In the genomic region with DNA sequence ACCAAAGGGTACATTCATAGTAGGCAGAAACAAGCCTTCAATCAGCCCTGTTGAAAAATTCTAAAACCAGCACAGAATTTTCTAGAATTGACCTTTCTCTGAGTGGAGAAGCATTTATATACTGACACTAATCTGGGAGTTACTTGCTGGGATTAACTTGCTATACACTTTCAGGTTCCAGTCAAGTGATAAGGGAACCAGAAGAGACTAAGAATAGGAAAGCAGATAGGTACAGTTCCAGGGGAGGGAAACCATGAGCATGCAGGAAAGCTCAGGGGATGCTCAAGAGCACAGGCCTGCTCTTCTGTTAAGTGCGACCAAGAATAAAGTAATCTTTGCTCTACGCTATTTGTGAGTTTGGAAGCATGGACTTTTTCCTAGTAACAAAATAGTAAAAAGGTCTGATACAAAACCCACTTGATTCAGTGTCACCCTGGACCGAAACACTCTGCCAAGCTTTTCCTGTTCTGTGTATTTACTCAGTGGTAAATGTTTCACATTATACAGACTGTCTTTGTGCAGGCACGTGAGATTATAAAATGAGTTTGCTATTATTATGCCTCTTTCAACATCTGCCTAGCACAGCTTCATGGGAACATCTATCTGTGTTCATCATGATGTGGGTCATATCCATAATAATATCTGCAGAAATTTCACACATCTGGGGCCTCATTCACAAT, we compare ENCODE assay signal across 24 mouse cellular contexts.
A peak's percentile ranks its signal among the peaks of the same experiment; 100 is the strongest.
DNase-seq lines count a peak whose midpoint lies in the region; ATAC-seq and TF ChIP-seq lines count a peak whose summit lies in the region.
"Had no signal": no experiment of that assay in that cellular context is flagged by ENCODE, and none has a peak within 500 bp of the region (broad histone marks: within the 10 kb centered on the region; RNA-seq: fewer than 3 reads in every experiment).

No protein-coding gene starts in this region.

- no peaks in the 10 kb centered on the region for H3K36me3 ChIP-seq in intestine, embryonic 14.5 days (ENCODE audit: control insufficient read depth, insufficient read depth, low read length)
- H3K36me3 ChIP-seq in intestine, postnatal 0 days (ENCODE audit: control insufficient read depth, insufficient read depth), result no peaks in the 10 kb centered on the region
- H3K36me3 ChIP-seq in intestine, embryonic 15.5 days, result no peaks in the 10 kb centered on the region
- H3K36me3 ChIP-seq in hindbrain, embryonic 16.5 days (ENCODE audit: control insufficient read depth, insufficient read depth, low read length), result no peaks in the 10 kb centered on the region
- H3K36me3 ChIP-seq: embryonic facial prominence, embryonic 10.5 days; embryonic facial prominence, embryonic 12.5 days; forebrain, embryonic 15.5 days; G1E had no signal

- no peak overlapping the region for H3K9ac ChIP-seq in intestine, embryonic 14.5 days (ENCODE audit: low read length)
- no peak overlapping the region for H3K9ac ChIP-seq in intestine, postnatal 0 days (ENCODE audit: low read depth, low read length)
- H3K9ac ChIP-seq in intestine, embryonic 15.5 days, result no peak overlapping the region
- no peak overlapping the region for H3K9ac ChIP-seq in hindbrain, embryonic 16.5 days (ENCODE audit: low read depth, low read length)
- H3K9ac ChIP-seq: embryonic facial prominence, embryonic 12.5 days; forebrain, embryonic 13.5 days; forebrain, embryonic 15.5 days had no signal

- no peaks in the 10 kb centered on the region for H3K27me3 ChIP-seq in intestine, embryonic 14.5 days (replicated peaks; ENCODE audit: control insufficient read depth, insufficient read depth, low read length)
- no peaks in the 10 kb centered on the region for H3K27me3 ChIP-seq in intestine, postnatal 0 days (replicated peaks; ENCODE audit: control insufficient read depth, insufficient read depth, low read length)
- no peaks in the 10 kb centered on the region for H3K27me3 ChIP-seq in intestine, embryonic 15.5 days (replicated peaks)
- H3K27me3 ChIP-seq in hindbrain, embryonic 16.5 days (replicated peaks; ENCODE audit: control insufficient read depth, insufficient read depth, low read length), result no peaks in the 10 kb centered on the region
- H3K27me3 ChIP-seq: CH12.LX; embryonic facial prominence, embryonic 12.5 days; forebrain, embryonic 13.5 days; forebrain, embryonic 15.5 days; Patski had no signal

- no peak overlapping the region for H3K4me3 ChIP-seq in intestine, embryonic 14.5 days (ENCODE audit: low read depth, low read length)
- no peak overlapping the region for H3K4me3 ChIP-seq in intestine, postnatal 0 days (ENCODE audit: low read depth, low read length)
- H3K4me3 ChIP-seq in intestine, embryonic 15.5 days (replicated peaks), result no peak overlapping the region
- no peak overlapping the region for H3K4me3 ChIP-seq in hindbrain, embryonic 16.5 days (ENCODE audit: low read length)
- H3K4me3 ChIP-seq: embryonic facial prominence, embryonic 10.5 days; embryonic facial prominence, embryonic 12.5 days; forebrain, embryonic 13.5 days; forebrain, embryonic 15.5 days had no signal

- H3K4me1 ChIP-seq in intestine, embryonic 14.5 days (replicated peaks; ENCODE audit: control insufficient read depth, insufficient read depth, low read length), result no peaks in the 10 kb centered on the region
- H3K4me1 ChIP-seq in intestine, postnatal 0 days (replicated peaks; ENCODE audit: control insufficient read depth, insufficient read depth, low read length), result no peaks in the 10 kb centered on the region
- H3K4me1 ChIP-seq in intestine, embryonic 15.5 days (replicated peaks), result no peaks in the 10 kb centered on the region
- no peaks in the 10 kb centered on the region for H3K4me1 ChIP-seq in hindbrain, embryonic 16.5 days (ENCODE audit: control insufficient read depth, insufficient read depth, low read depth, low read length)
- H3K4me1 ChIP-seq: embryonic facial prominence, embryonic 10.5 days; embryonic facial prominence, embryonic 12.5 days; forebrain, embryonic 13.5 days; forebrain, embryonic 15.5 days had no signal

- 70% methylated on average over 4 of the region's 4 CpGs for WGBS in intestine, embryonic 14.5 days
- 39% methylated on average over 4 of the region's 4 CpGs for WGBS in intestine, postnatal 0 days
- WGBS in intestine, embryonic 15.5 days, result 60% methylated on average over 4 of the region's 4 CpGs
- 23% methylated on average over 4 of the region's 4 CpGs for WGBS in large intestine, adult 2 months
- 85% methylated on average over 4 of the region's 4 CpGs for WGBS in hindbrain, embryonic 16.5 days

- no peak overlapping the region for H3K27ac ChIP-seq in intestine, embryonic 14.5 days (ENCODE audit: low read depth)
- H3K27ac ChIP-seq in intestine, postnatal 0 days (ENCODE audit: low read depth, low read length), result no peak overlapping the region
- no peak overlapping the region for H3K27ac ChIP-seq in intestine, embryonic 15.5 days
- H3K27ac ChIP-seq in hindbrain, embryonic 16.5 days (ENCODE audit: low read depth, low read length), result no peak overlapping the region
- H3K27ac ChIP-seq: embryonic facial prominence, embryonic 10.5 days; embryonic facial prominence, embryonic 12.5 days; forebrain, embryonic 13.5 days; forebrain, embryonic 15.5 days had no signal

- H3K4me2 ChIP-seq in intestine, embryonic 14.5 days (ENCODE audit: low read length), result no peak overlapping the region
- H3K4me2 ChIP-seq in intestine, postnatal 0 days (replicated peaks; ENCODE audit: low read depth), result no peak overlapping the region
- H3K4me2 ChIP-seq in intestine, embryonic 15.5 days (replicated peaks), result no peak overlapping the region
- H3K4me2 ChIP-seq in hindbrain, embryonic 16.5 days (ENCODE audit: low read length), result no peak overlapping the region
- H3K4me2 ChIP-seq: embryonic facial prominence, embryonic 12.5 days; forebrain, embryonic 13.5 days; forebrain, embryonic 15.5 days had no signal

- DNase-seq in intestine, embryonic 14.5 days (ENCODE audit: low spot score), result no peak
- DNase-seq in large intestine, adult 2 months (ENCODE audit: low read depth, low spot score), result peak; percentile 14
- DNase-seq in left cerebral cortex, postnatal 36 days (ENCODE audit: low spot score in 2 of 2), result no peak
- DNase-seq: adrenal gland, adult 8-10 months; adrenal gland, postnatal 14 days; adrenal gland, postnatal 36 days; B cell, adult 2 months; cerebellum, adult 11-12 months; cerebellum, adult 2 months; cerebellum, adult 9-10 months; cerebellum, postnatal 10 days; cerebellum, postnatal 25 days had no signal

- intact Hi-C loops in left cerebral cortex, postnatal 36 days (cut with DNase I), result no loop called here

- ATAC-seq in intestine, embryonic 14.5 days (replicated peaks; ENCODE audit: low FRiP score, low TSS enrichment, low read depth), result peak; percentile 64; the same call in 1 of the 2 replicates
- no peak for ATAC-seq in intestine, postnatal 0 days
- ATAC-seq in intestine, embryonic 15.5 days, result peak; percentile 89
- no peak for ATAC-seq in hindbrain, embryonic 16.5 days
- ATAC-seq: activated CD4-positive, CD25-positive, alpha-beta regulatory T cell, adult 4 months; CD4-positive, CD25-positive, alpha-beta regulatory T cell, adult 4 months; forebrain, embryonic 13.5 days; forebrain, embryonic 15.5 days; Patski had no signal

- H3K9me3 ChIP-seq in intestine, embryonic 14.5 days (ENCODE audit: control insufficient read depth, low read length), result no peaks in the 10 kb centered on the region
- H3K9me3 ChIP-seq in intestine, postnatal 0 days (ENCODE audit: control insufficient read depth), result no peaks in the 10 kb centered on the region
- H3K9me3 ChIP-seq in intestine, embryonic 15.5 days, result no peaks in the 10 kb centered on the region
- peaks cover 2% of the 10 kb centered on the region; the same call in 1 of the 2 replicates for H3K9me3 ChIP-seq in hindbrain, embryonic 16.5 days (ENCODE audit: control insufficient read depth, low read length)
- H3K9me3 ChIP-seq: embryonic facial prominence, embryonic 10.5 days; embryonic facial prominence, embryonic 12.5 days; forebrain, embryonic 13.5 days; forebrain, embryonic 15.5 days; G1E had no signal

- TF ChIP-seq CTCF in intestine, postnatal 0 days (IDR thresholded peaks at IDR 0.05; ENCODE audit: low read depth), result no peak

Comparison
In these comparisons a context has a peak if more than half of its experiments do, and no peak if none do; other contexts are left out.
1. ATAC-seq: peak in intestine, embryonic 14.5 days (single experiment) and intestine, embryonic 15.5 days (single experiment); none in intestine, postnatal 0 days (single experiment) and hindbrain, embryonic 16.5 days (single experiment).